Mouse (Mus musculus) C2C12 (cell line): Measurements from ENCODE around the gene Rpl19. TPM values are rescaled to one million over a fixed set of nuclear protein-coding genes. Genes with fewer than 3 reads are reported as not detected.

Experiments used
- H3K27me3 ChIP-seq: one replicate; pipeline ENCODE4 v1.6.1; 2011; ENCODE audit not compliant: control insufficient read depth, insufficient read depth, insufficient read length
- H3K36me3 ChIP-seq: one replicate; pipeline ENCODE4 v1.6.1; 2011; ENCODE audit not compliant: control insufficient read depth, insufficient read depth
- H3K4me3 ChIP-seq: one replicate; pipeline ENCODE4 v1.5.1; 2011; ENCODE audit warnings: mild to moderate bottlenecking, control low read depth; ENCODE audit not compliant: poor library complexity, insufficient read depth, severe bottlenecking
- H3K79me2 ChIP-seq: one replicate; pipeline ENCODE4 v1.6.1; 2011; ENCODE audit not compliant: control insufficient read depth, insufficient read depth
- H3K79me3 ChIP-seq: one replicate; pipeline ENCODE4 v1.6.1; 2011; ENCODE audit warnings: low read depth, control low read depth
- H3ac ChIP-seq: one replicate; pipeline ENCODE3; 2011; ENCODE audit warnings: low read depth; ENCODE audit not compliant: control insufficient read depth, insufficient read length
- CEBPB ChIP-seq: IDR thresholded peaks from one replicate; pipeline ENCODE4 v1.6.1; 2011; ENCODE audit warnings: low read depth, mild to moderate bottlenecking, control low read depth, moderate library complexity
- CTCF ChIP-seq: IDR thresholded peaks from one replicate; pipeline ENCODE4 v1.5.1; 2011; ENCODE audit not compliant: control insufficient read depth, insufficient read depth, insufficient read length
- FOSL1 ChIP-seq: IDR thresholded peaks from one replicate; pipeline ENCODE4 v1.8.0; 2011; ENCODE audit warnings: mild to moderate bottlenecking, low read length; ENCODE audit not compliant: poor library complexity, insufficient read depth, severe bottlenecking
- MAX ChIP-seq: IDR thresholded peaks from one replicate; pipeline ENCODE4 v1.6.1; 2011; ENCODE audit warnings: mild to moderate bottlenecking, control low read depth
- MYOD1 ChIP-seq: IDR thresholded peaks from one replicate; pipeline ENCODE4 v1.6.1; 2011; ENCODE audit warnings: low read depth; ENCODE audit not compliant: control insufficient read depth, insufficient read length
- MYOG ChIP-seq: IDR thresholded peaks from one replicate; pipeline ENCODE4 v1.6.1; 2011; ENCODE audit not compliant: control insufficient read depth, insufficient read length; ENCODE audit errors: extremely low read depth
- USF1 ChIP-seq: IDR thresholded peaks from one replicate; pipeline ENCODE4 v1.6.1; 2011; ENCODE audit warnings: low read depth, mild to moderate bottlenecking, control low read depth, moderate library complexity
- polyA plus RNA-seq: library from polyadenylated mRNA; unstranded; fragments of >200 nt; fragmentation: generic; extraction: Trizol; gene quantifications from one replicate; pipeline ENCODE4 v1.2.1, GENCODE M21; 2012; ENCODE audit warnings: missing spikeins

Gene Rpl19
- polyA plus RNA-seq, 1 experiment = 3,682 TPM

DNA sequence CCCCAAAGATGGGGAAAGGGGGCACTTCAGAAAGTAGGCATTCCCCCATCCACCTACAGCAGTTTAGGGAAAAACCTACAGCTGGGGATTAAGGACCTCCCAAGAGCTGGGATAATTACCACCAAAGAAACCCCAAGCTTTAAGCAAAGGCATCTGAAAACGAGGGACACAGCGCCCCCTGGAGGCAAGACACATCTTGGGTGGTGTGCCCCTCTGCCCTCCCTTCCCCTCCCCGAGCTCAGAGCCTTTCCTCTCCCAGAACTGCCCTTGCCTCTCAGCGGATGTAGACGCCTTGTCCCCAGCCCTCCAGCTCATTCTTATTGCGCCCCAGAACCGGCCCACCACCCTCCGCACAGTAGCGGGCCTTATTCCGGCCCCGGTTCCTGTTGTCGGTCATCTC, 23.9 kb upstream of the Rpl19 start:
- Histone ChIP-seq H3ac (no peak overlapping the region), H3K4me3 (no peak overlapping the region), H3K79me3 (no peaks in the 10 kb centered on the region), H3K79me2 (no peaks in the 10 kb centered on the region), H3K27me3 (no peaks in the 10 kb centered on the region), H3K36me3 (peaks cover under 1% of the 10 kb centered on the region)
- TF ChIP-seq CTCF = peak; percentile 65
- no peak for TF ChIP-seq FOSL1
- no peak for TF ChIP-seq MYOG
- no peak for TF ChIP-seq USF1

DNA sequence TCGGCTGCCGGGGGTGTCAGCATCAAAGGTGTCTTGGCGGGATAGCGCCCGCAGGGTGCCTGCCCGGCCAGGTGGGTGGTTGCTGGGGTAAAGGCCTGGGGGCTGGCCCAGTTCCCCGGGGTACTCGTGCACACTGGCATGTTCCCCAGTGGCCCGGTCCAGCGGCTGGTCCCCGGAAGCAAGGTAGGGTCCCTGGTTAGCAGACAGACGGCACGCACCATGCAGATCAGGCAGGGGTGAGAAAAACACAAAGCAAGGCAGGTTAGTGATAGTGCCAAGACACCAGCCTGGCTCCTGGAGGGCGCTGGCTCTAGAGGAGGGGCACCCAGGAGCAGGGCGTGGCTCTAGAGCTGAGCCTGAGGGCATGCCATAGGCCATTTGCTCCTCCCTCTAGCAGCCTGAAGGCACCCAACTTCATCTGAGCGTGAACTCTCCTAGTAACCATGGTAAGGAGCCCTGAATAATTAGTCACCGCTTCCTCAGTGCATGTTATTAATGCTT, 23.3 kb upstream of the Rpl19 start:
- Histone ChIP-seq H3ac (no peak overlapping the region), H3K36me3 (peaks cover 3% of the 10 kb centered on the region), H3K79me3 (no peaks in the 10 kb centered on the region), H3K79me2 (no peaks in the 10 kb centered on the region), H3K27me3 (no peaks in the 10 kb centered on the region), H3K4me3 (no peak overlapping the region)
- TF ChIP-seq USF1 = no peak
- no peak for TF ChIP-seq MYOG
- no peak for TF ChIP-seq CEBPB
- TF ChIP-seq CTCF = no peak
- no peak for TF ChIP-seq MYOD1
- no peak for TF ChIP-seq FOSL1
- no peak for TF ChIP-seq MAX

DNA sequence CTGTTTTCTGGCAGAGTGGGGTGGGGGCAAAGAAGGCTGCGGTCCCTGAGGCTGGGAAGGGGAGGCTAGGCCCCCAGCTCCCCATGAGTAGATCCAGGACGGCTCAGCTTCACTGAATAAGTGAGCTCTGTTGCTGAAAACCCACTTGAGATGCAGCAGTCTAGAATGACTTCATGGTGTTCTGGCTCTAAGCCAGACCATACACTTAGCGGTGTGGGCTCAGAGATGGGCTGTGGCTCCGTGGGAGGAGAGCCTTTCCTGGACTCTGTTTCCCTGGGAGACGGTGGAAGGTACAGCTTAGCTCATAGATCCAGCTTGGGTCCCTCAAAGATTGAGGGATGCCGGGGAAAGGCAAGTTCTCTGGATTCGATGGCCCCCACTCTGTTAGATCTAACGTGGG, 22.3 kb upstream of the Rpl19 start:
- Histone ChIP-seq H3ac (no peak overlapping the region), H3K27me3 (no peaks in the 10 kb centered on the region)
- no peak for TF ChIP-seq MYOD1
- TF ChIP-seq USF1 = no peak
- no peak for TF ChIP-seq CEBPB
- no peak for TF ChIP-seq MYOG
- TF ChIP-seq CTCF = no peak
- no peak for TF ChIP-seq MAX
- no peak for TF ChIP-seq FOSL1

DNA sequence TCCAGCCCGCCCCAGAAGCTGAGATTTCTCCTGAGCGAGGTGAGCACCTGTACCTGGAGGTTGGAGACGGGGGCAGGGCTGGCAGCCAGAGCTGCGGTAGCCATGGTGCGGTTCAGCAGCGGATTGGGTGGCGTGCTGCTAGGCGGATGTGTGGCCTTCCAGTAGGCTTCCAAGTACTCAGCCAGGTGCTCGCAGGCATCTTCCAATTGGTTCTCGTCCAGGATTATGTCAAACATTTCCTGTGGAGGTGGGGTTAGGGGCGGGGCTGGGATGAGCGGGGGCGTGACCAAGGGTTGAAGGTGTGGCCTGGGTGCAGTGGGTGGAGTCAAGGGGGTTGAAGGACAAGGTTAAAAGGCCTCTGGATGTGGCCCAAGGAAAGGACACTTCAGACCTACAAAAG, 21.4 kb upstream of the Rpl19 start:
- peaks cover 3% of the 10 kb centered on the region for H3K36me3 ChIP-seq
- H3K27me3 ChIP-seq = no peaks in the 10 kb centered on the region
- no peak overlapping the region for H3K4me3 ChIP-seq
- H3ac ChIP-seq = no peak overlapping the region
- H3K79me3 ChIP-seq = no peaks in the 10 kb centered on the region
- H3K79me2 ChIP-seq = no peaks in the 10 kb centered on the region
- TF ChIP-seq CTCF (no peak), CEBPB (no peak), USF1 (no peak), MYOD1 (no peak), MAX (no peak), MYOG (no peak)

More for the DNA sequence above, 22.3 kb upstream of the Rpl19 start:
- H3K79me2 ChIP-seq = no peaks in the 10 kb centered on the region
- no peak overlapping the region for H3K4me3 ChIP-seq
- peaks cover 3% of the 10 kb centered on the region for H3K36me3 ChIP-seq
- H3K79me3 ChIP-seq = no peaks in the 10 kb centered on the region

DNA sequence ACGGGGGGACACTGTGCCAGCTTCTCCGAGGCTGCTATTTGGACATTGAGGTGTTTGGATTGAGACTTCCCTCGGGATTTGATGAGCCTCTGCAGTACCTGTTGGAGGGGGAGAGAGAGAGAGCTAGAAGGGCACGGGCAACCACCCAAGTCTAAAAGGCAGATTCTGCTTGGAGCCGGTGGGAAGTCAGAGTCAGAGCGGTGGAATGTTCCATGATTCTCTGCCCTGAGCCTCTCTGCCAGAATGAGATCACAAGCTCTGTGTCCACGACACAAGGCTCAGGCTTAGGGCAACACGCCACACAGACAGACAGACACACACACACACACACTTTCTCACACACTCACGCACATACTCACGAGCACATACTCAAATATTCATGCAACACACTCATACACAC, 20.8 kb upstream of the Rpl19 start:
- Histone ChIP-seq H3ac (no peak overlapping the region), H3K36me3 (peaks cover 3% of the 10 kb centered on the region), H3K79me3 (no peaks in the 10 kb centered on the region), H3K4me3 (no peak overlapping the region), H3K79me2 (no peaks in the 10 kb centered on the region), H3K27me3 (no peaks in the 10 kb centered on the region)
- TF ChIP-seq USF1 (no peak), CTCF (no peak), MAX (no peak), CEBPB (no peak), MYOD1 (no peak), FOSL1 (no peak), MYOG (no peak)

DNA sequence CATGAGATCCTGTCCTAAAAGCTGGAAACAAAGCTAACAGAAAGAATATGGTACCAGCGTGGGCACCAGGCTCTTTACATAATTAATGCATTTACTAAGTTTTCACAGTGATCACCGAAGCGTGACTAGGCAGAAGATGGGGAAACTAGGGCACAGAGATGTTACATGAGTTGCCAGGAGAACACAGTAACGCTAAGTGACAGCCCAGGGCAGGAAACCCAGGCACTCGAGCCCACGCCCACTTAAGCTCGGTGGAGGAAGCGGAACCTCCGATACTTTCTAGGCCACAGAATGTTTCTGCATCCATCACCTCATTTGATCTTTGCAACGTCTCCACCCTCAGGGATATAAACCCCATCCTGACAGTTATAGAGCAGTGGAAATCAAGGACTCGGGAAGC, 18.4 kb upstream of the Rpl19 start:
- Histone ChIP-seq H3K79me3 (no peaks in the 10 kb centered on the region), H3K36me3 (peaks cover 3% of the 10 kb centered on the region), H3K4me3 (no peak overlapping the region), H3ac (no peak overlapping the region), H3K79me2 (no peaks in the 10 kb centered on the region), H3K27me3 (no peaks in the 10 kb centered on the region)
- no peak for TF ChIP-seq MYOD1
